Mouse (Mus musculus): ENCODE data around the gene Ahsg. TPM values are rescaled to one million over a fixed set of nuclear protein-coding genes. Genes with fewer than 3 reads are reported as not detected.

Ahsg gene
- polyA plus RNA-seq, 1 experiment = not detected

GRCm38 (mm10) chr16:22921761-22922160, 30.7 kb downstream of the Ahsg start:
- no peaks in the 10 kb centered on the region for H3K36me3 ChIP-seq (ENCODE audit: control insufficient read depth, insufficient read depth)
- no peak overlapping the region for H3K4me2 ChIP-seq (ENCODE audit: low read depth)
- no peaks in the 10 kb centered on the region for H3K79me2 ChIP-seq (ENCODE audit: control insufficient read depth, insufficient read depth)
- no peak overlapping the region for H3ac ChIP-seq (ENCODE audit: control insufficient read depth, insufficient read length)
- no peak for TF ChIP-seq TCF12 (IDR thresholded peaks at IDR 0.05; ENCODE audit: insufficient read depth, poor library complexity, severe bottlenecking)
- TF ChIP-seq USF1 (IDR thresholded peaks at IDR 0.05; ENCODE audit: low read depth) = no peak
- no peak for TF ChIP-seq REST (IDR thresholded peaks at IDR 0.05; ENCODE audit: insufficient read depth, insufficient read length)
- no peak for TF ChIP-seq TCF3 (IDR thresholded peaks at IDR 0.05; ENCODE audit: insufficient read length, low read depth)
- no peak for TF ChIP-seq MYOD1 (IDR thresholded peaks at IDR 0.05; ENCODE audit: control insufficient read depth in 1 of 3, insufficient read length in 2 of 3, low read depth in 2 of 3)
- H3K27me3 ChIP-seq (ENCODE audit: control insufficient read depth, insufficient read depth, insufficient read length) = no peaks in the 10 kb centered on the region
- H3K4me3 ChIP-seq = no peak overlapping the region

DNA sequence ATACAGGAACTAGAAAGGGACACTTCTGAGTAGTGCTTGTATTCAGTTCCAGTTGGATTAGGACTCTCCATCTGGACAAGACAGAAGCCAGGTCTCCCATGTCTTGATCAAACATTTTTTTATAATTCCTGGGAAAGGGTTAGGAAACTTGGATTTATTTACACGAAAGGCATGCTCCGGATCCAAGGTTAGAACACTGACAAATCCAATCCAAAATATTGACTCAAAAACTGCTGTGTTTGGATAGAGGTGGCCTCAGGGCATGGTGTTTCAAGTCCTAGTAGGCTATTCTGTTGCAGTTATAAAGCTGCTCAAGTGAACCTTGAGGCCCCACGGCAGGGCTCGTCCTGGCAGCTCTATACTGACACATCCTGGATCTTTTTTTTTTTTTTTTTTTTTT, 31.4 kb downstream of the Ahsg start:
- H3K4me3 ChIP-seq = no peak overlapping the region
- TF ChIP-seq USF1 (IDR thresholded peaks at IDR 0.05; ENCODE audit: low read depth) (no peak), TCF3 (IDR thresholded peaks at IDR 0.05; ENCODE audit: insufficient read length, low read depth) (no peak), SRF (IDR thresholded peaks at IDR 0.05; ENCODE audit: control insufficient read depth, insufficient read length, low read depth) (no peak), E2F4 (IDR thresholded peaks at IDR 0.05; ENCODE audit: insufficient read depth) (no peak), POLR2A (IDR thresholded peaks at IDR 0.05; ENCODE audit: insufficient read length, low read depth) (no peak), MYOG (IDR thresholded peaks at IDR 0.05; ENCODE audit: control insufficient read depth in 1 of 3, insufficient read depth in 1 of 3, insufficient read length in 2 of 3, low read depth in 2 of 3) (no peak), POLR2AphosphoS2 (IDR thresholded peaks at IDR 0.05; ENCODE audit: insufficient read length, low read depth) (no peak), TCF12 (IDR thresholded peaks at IDR 0.05; ENCODE audit: insufficient read depth, poor library complexity, severe bottlenecking) (no peak), REST (IDR thresholded peaks at IDR 0.05; ENCODE audit: insufficient read depth, insufficient read length) (no peak), CEBPB (IDR thresholded peaks at IDR 0.05; ENCODE audit: insufficient read depth, poor library complexity, severe bottlenecking) (no peak)
- H3ac ChIP-seq (ENCODE audit: control insufficient read depth, insufficient read length) = no peak overlapping the region
- H3K4me2 ChIP-seq (ENCODE audit: low read depth) = no peak overlapping the region
- no peaks in the 10 kb centered on the region for H3K79me2 ChIP-seq (ENCODE audit: control insufficient read depth, insufficient read depth)
- no peaks in the 10 kb centered on the region for H3K27me3 ChIP-seq (ENCODE audit: control insufficient read depth, insufficient read depth, insufficient read length)
- H3K36me3 ChIP-seq (ENCODE audit: control insufficient read depth, insufficient read depth) = no peaks in the 10 kb centered on the region

- no peaks in the 10 kb centered on the region for H3K36me3 ChIP-seq (ENCODE audit: control insufficient read depth, insufficient read depth)
- no peak overlapping the region for H3K4me2 ChIP-seq (ENCODE audit: low read depth)
- no peak for TF ChIP-seq USF1 (IDR thresholded peaks at IDR 0.05; ENCODE audit: low read depth)
- TF ChIP-seq MYOD1 (IDR thresholded peaks at IDR 0.05; ENCODE audit: control insufficient read depth in 1 of 3, insufficient read length in 2 of 3, low read depth in 2 of 3) = no peak
- no peak for TF ChIP-seq POLR2A (IDR thresholded peaks at IDR 0.05; ENCODE audit: insufficient read length, low read depth)
- TF ChIP-seq E2F4 (IDR thresholded peaks at IDR 0.05; ENCODE audit: insufficient read depth) = no peak
- TF ChIP-seq POLR2AphosphoS2 (IDR thresholded peaks at IDR 0.05; ENCODE audit: insufficient read length, low read depth) = no peak
- no peaks in the 10 kb centered on the region for H3K79me2 ChIP-seq (ENCODE audit: control insufficient read depth, insufficient read depth)
- no peak overlapping the region for H3K4me3 ChIP-seq
- no peak overlapping the region for H3ac ChIP-seq (ENCODE audit: control insufficient read depth, insufficient read length)
- H3K27me3 ChIP-seq (ENCODE audit: control insufficient read depth, insufficient read depth, insufficient read length) = no peaks in the 10 kb centered on the region
These were observed 38.5 kb downstream of the Ahsg start for GRCm38 (mm10) chr16:22929575-22929974.

DNA sequence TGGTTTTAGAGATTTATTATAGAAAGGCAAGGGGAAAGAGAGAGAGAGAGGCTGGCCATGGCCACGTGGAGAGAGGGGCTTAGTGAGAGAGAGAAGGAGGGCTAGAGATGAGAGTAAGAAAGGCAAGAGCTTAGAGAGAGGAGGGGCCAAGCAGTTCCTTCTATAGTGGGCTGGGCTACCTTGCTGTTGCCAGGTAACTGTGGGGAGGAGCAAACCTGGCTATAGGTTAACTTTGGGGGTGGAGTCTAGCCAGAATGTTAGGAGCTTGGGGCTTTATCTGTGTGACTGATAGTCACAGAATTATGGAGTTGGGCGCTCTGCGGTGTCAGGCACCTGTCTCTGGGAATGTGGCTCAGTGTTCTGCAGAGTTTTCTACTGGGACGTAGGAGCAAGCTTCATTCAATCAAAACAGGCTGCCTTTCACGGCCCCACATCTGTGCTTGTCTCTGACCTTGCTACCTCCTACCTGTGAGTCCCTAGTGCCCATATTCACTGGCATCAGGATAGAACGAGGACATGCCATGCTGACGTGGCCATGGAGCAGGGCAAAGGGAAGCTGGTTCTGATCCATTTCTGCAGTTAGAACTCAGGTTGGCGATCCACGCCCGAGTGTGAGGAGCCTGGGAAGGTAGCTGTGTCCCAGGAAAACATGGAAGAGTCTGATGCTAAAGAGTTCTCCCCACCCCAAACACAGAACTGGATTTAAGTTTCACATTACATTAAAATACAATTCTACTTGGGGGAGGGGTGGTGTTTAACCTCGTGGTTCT, 40.5 kb downstream of the Ahsg start:
- no peaks in the 10 kb centered on the region for H3K27me3 ChIP-seq (ENCODE audit: control insufficient read depth, insufficient read depth, insufficient read length)
- H3K4me2 ChIP-seq (ENCODE audit: low read depth) = no peak overlapping the region
- H3ac ChIP-seq (ENCODE audit: control insufficient read depth, insufficient read length) = no peak overlapping the region
- H3K79me2 ChIP-seq (ENCODE audit: control insufficient read depth, insufficient read depth) = no peaks in the 10 kb centered on the region
- H3K4me3 ChIP-seq = no peak overlapping the region
- no peaks in the 10 kb centered on the region for H3K36me3 ChIP-seq (ENCODE audit: control insufficient read depth, insufficient read depth)
- TF ChIP-seq REST (IDR thresholded peaks at IDR 0.05; ENCODE audit: insufficient read depth, insufficient read length) (no peak), E2F4 (IDR thresholded peaks at IDR 0.05; ENCODE audit: insufficient read depth) (no peak), TCF12 (IDR thresholded peaks at IDR 0.05; ENCODE audit: insufficient read depth, poor library complexity, severe bottlenecking) (no peak), CEBPB (IDR thresholded peaks at IDR 0.05; ENCODE audit: insufficient read depth, poor library complexity, severe bottlenecking) (no peak), USF1 (IDR thresholded peaks at IDR 0.05; ENCODE audit: low read depth) (no peak), TCF3 (IDR thresholded peaks at IDR 0.05; ENCODE audit: insufficient read length, low read depth) (no peak), MYOD1 (IDR thresholded peaks at IDR 0.05; ENCODE audit: control insufficient read depth in 1 of 3, insufficient read length in 2 of 3, low read depth in 2 of 3) (no peak), POLR2AphosphoS2 (IDR thresholded peaks at IDR 0.05; ENCODE audit: insufficient read length, low read depth) (no peak), SRF (IDR thresholded peaks at IDR 0.05; ENCODE audit: control insufficient read depth, insufficient read length, low read depth) (no peak), MYOG (IDR thresholded peaks at IDR 0.05; ENCODE audit: control insufficient read depth in 1 of 3, insufficient read depth in 1 of 3, insufficient read length in 2 of 3, low read depth in 2 of 3) (no peak), MAX (IDR thresholded peaks at IDR 0.05; ENCODE audit: low read depth) (no peak), POLR2A (IDR thresholded peaks at IDR 0.05; ENCODE audit: insufficient read length, low read depth) (no peak)

DNA sequence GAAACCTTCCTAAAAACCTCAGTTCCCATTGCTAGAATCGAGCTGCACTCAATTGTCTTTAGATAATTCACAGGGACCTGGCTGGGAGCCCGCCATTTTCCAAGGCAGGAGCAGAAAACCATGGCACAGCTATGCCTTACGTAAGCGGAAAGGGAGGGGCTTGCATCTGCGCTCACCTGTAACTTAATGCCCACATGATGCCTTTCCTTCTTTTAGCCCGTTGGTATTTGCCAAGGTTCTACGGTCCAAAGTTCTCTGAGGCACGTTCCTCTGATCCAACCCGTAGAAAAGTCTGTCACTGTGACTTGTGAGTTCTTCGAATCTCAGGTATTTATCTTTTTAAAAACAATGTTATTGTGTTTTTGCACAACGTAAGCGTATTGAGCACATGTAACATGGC, 46.6 kb downstream of the Ahsg start:
- Histone ChIP-seq H3K27me3 (ENCODE audit: control insufficient read depth, insufficient read depth, insufficient read length) (no peaks in the 10 kb centered on the region), H3K4me3 (no peak overlapping the region), H3K4me2 (ENCODE audit: low read depth) (no peak overlapping the region), H3ac (ENCODE audit: control insufficient read depth, insufficient read length) (no peak overlapping the region), H3K36me3 (ENCODE audit: control insufficient read depth, insufficient read depth) (no peaks in the 10 kb centered on the region), H3K79me2 (ENCODE audit: control insufficient read depth, insufficient read depth) (no peaks in the 10 kb centered on the region)
- TF ChIP-seq E2F4 (IDR thresholded peaks at IDR 0.05; ENCODE audit: insufficient read depth) = no peak
- no peak for TF ChIP-seq POLR2AphosphoS2 (IDR thresholded peaks at IDR 0.05; ENCODE audit: insufficient read length, low read depth)
- no peak for TF ChIP-seq MAX (IDR thresholded peaks at IDR 0.05; ENCODE audit: low read depth)
- no peak for TF ChIP-seq MYOD1 (IDR thresholded peaks at IDR 0.05; ENCODE audit: control insufficient read depth in 1 of 3, insufficient read length in 2 of 3, low read depth in 2 of 3)
- TF ChIP-seq TCF3 (IDR thresholded peaks at IDR 0.05; ENCODE audit: insufficient read length, low read depth) = no peak
- no peak for TF ChIP-seq REST (IDR thresholded peaks at IDR 0.05; ENCODE audit: insufficient read depth, insufficient read length)

Measured in myocyte (in vitro differentiated cells).